Mouse (Mus musculus) kidney, postnatal 14 days (tissue): ENCODE results near the gene Rnf208.

ENCODE experiments used
- DNase-seq: peaks from one replicate; pipeline ENCODE4 v3.0.0; 2022; ENCODE audit warnings: mixed read lengths

Rnf208 gene

GRCm38 (mm10) chr2:25224766-25225752 is 17.0 kb upstream of the Rnf208 start:
- peak; percentile 99 for DNase-seq

GRCm38 (mm10) chr2:25225811-25226379 is 16.2 kb upstream of the Rnf208 start:
- DNase-seq = no peak

DNA sequence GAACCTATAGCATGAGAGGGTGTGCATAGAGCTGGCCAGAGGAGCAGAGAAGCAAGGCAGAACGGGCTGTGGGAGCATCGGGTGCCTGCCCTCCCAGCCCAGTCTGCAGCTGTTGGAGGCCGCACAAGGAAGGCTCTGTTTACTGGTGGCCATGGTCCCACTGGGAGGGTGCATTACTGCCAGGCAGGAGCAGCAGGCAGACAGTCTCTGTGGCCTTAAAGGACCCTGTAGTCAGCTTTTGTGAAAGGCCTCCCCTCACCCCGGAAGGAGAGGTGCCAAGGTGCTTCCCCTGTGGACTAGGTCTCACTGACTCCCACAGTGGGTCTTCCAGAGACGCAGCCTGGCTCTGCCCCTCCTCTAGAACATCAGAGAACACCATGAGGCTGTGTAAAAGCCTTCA is 15.2 kb upstream of the Rnf208 start:
- DNase-seq = no peak

- no peak for DNase-seq
These were observed 14.6 kb upstream of the Rnf208 start for GRCm38 (mm10) chr2:25227406-25227805.

- peak; percentile 94 for DNase-seq
These were observed 13.6 kb upstream of the Rnf208 start for GRCm38 (mm10) chr2:25228431-25228889.

- DNase-seq = no peak
These were observed 13.0 kb upstream of the Rnf208 start for GRCm38 (mm10) chr2:25228995-25229530.

GRCm38 (mm10) chr2:25229582-25229981 is 12.5 kb upstream of the Rnf208 start:
- no peak for DNase-seq

- DNase-seq = no peak
These were observed 11.5 kb upstream of the Rnf208 start for GRCm38 (mm10) chr2:25230581-25230980.

- DNase-seq = no peak
These were observed 11.0 kb upstream of the Rnf208 start for GRCm38 (mm10) chr2:25231038-25231437.

DNA sequence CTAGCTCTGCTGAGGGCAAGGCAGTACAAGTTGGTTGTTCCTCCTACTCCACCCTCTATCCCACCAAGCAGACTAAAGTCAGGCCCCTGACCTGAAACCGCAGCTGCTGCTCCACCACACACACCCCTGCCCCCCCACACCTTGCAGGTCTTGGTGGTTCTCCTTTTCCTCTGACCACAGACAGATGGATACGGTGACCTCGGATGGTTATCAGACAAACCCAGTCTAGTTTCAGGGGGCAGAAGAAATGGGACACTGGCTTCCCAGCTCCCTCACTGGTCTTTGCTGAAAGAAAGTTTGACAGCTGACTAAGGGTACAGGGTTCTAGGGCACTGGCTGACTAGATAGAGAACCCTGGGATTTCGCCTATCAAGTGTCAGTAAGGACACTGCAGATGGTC is 8.6 kb upstream of the Rnf208 start:
- DNase-seq = no peak

DNA sequence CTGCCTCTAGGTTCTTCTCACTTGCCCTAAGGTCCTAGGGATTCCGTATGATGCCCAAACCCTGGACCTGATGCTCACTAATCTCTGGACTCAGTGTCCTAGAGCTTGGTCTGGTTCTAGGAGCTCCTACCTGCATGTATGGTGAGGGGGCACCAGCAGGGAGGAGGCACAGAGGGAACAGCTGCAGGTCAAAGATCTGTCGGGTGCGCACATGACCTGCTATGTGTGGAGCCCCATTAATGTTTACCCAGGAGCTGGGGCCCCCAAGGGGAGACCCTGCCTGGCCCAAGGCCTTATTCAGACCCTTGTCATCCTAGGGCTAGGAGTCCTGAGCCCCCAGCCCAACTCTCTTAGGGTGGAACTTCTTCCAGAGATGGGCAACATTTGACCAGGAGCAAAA is 8.0 kb upstream of the Rnf208 start, which contains the start of gene Slc34a3:
Gene Slc34a3 (minus strand): TSS at position 315 of the 400 bp plus-strand sequence.
- peak; percentile 67 for DNase-seq

GRCm38 (mm10) chr2:25234551-25235220 is 7.4 kb upstream of the Rnf208 start:
- peak; percentile 60 for DNase-seq

GRCm38 (mm10) chr2:25236614-25237013 is 5.4 kb upstream of the Rnf208 start, which contains the start of gene Rnf224:
Rnf224 (minus strand) TSS chr2:25236787.
- no peak for DNase-seq

DNA sequence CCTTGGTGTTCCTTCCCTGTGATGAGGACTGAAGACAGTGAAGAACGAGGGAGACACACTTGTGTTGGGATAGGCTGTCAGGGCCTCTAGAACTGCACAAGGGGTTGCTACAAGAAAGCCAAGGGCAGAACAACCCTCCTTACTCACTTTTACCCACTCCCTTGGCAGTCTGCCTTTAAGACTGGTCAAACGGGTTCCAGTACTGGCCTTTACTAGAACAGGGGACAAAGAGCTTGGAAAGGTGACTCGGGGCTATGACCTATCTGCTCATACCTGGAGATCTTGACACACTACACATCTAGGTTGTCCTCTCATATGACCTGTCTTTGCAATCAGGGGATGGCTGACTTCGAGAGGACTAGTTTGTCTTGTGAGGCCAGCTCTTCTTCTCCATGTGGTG is 4.5 kb upstream of the Rnf208 start:
- DNase-seq = peak; percentile 75

DNA sequence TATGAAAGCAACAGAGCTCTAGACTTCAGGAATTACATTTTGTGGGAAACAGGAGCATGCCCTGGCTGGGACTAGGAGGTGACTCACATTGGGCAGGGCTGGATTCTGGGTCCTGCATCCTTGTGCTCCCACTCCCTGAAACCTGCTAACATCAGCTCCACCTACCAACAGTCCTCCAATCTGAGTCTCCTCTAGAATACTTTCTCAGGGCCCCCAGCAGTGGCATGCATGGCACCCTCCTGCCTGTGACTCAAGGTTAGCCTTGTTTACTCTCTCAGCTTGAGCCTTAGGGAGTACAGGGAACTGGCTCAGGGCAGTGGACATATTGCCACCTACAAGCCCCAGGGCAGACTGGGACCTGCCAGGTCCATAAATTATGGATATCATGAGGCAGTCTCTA is 3.9 kb upstream of the Rnf208 start:
- DNase-seq = no peak

GRCm38 (mm10) chr2:25239766-25240165 is 2.3 kb upstream of the Rnf208 start:
- DNase-seq = no peak

- DNase-seq = no peak
These were observed 1.7 kb upstream of the Rnf208 start for GRCm38 (mm10) chr2:25240310-25240709.

GRCm38 (mm10) chr2:25240723-25241437 is 1.2 kb upstream of the Rnf208 start:
- peak; percentile 88 for DNase-seq

GRCm38 (mm10) chr2:25241438-25241775 is 648 bp upstream of the Rnf208 start:
- DNase-seq = no peak

DNA sequence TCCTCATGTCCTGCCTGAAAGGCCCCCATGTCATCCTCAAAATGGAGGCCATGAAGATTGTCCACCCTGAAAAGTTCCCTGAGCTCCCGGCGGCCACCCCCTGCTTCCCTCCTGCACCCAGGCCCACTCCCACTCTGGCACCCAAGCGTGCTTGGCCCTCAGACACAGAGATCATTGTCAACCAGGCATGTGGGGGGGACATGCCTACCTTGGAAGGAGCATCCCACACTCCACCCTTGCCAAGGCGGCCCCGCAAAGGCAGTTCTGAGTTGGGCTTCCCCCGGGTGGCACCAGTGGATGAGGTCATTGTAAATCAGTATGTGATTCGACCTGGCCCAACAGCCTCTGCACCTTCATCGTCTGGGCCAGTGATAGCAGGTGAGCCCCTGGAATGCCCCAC is 1.3 kb downstream of the Rnf208 start:
- no peak for DNase-seq

GRCm38 (mm10) chr2:25244144-25244543 is 2.1 kb downstream of the Rnf208 start:
- DNase-seq = no peak
